Mouse (Mus musculus): Measurements from ENCODE around the gene Arhgef5.

Arhgef5 gene

GRCm38 (mm10) chr6:43333479-43333878 is 68.1 kb downstream of the Arhgef5 start:
- no peak for DNase-seq (ENCODE audit: low read depth)

- peak; percentile 6 for DNase-seq (ENCODE audit: low read depth)
Observed at GRCm38 (mm10) chr6:43335619-43336234, 70.3 kb downstream of the Arhgef5 start.

GRCm38 (mm10) chr6:43337491-43337961 is 72.1 kb downstream of the Arhgef5 start:
- no peak for DNase-seq (ENCODE audit: low read depth)

GRCm38 (mm10) chr6:43338804-43339203 is 73.4 kb downstream of the Arhgef5 start:
- no peak for DNase-seq (ENCODE audit: low read depth)
